Mouse (Mus musculus) bone marrow, adult 2 months (tissue): ENCODE results near the gene Rubcnl. TPM values are rescaled to one million over a fixed set of nuclear protein-coding genes. Genes with fewer than 3 reads are reported as not detected.

Experiments
- H3K27ac ChIP-seq: fragments of 200-500 bp; 2 replicates; pipeline ENCODE4 v1.5.1; 2012; ENCODE audit warnings: low read depth, mild to moderate bottlenecking, control low read depth, inconsistent platforms, low read length; ENCODE audit not compliant: control insufficient read depth, poor library complexity, insufficient read depth
- H3K4me1 ChIP-seq: fragments of 200-500 bp; 2 replicates; pipeline ENCODE4 v1.6.1; 2011; ENCODE audit warnings: low read length; ENCODE audit not compliant: control insufficient read depth, insufficient read depth
- H3K4me3 ChIP-seq: fragments of 200-500 bp; replicated peaks from 2 replicates; pipeline ENCODE3; 2011; ENCODE audit warnings: mild to moderate bottlenecking, low read depth, low read length, control low read depth; ENCODE audit not compliant: control insufficient read depth
- CTCF ChIP-seq: fragments of 200-500 bp; IDR thresholded peaks from 2 replicates; pipeline ENCODE4 v1.5.1; 2011; ENCODE audit warnings: low read length, control low read depth; ENCODE audit not compliant: control insufficient read depth, insufficient read depth
- POLR2A ChIP-seq: fragments of 200-500 bp; IDR thresholded peaks from 2 replicates; pipeline ENCODE4 v1.6.1; 2011; ENCODE audit warnings: low read depth, mild to moderate bottlenecking, control low read depth, low read length, borderline replicate concordance; ENCODE audit not compliant: control insufficient read depth
- WGBS: fragments of 180-500 bp; shearing (Covaris S2); methylation state at CpG from one replicate; pipeline ENCODE4 v1.1.7; 2018; 5-methylcytosine and 5-hydroxymethylcytosine counted together
- polyA plus RNA-seq: library from polyadenylated mRNA; stranded (reverse); fragments of >200 nt; gene quantifications from 2 replicates; pipeline ENCODE4 v1.2.4, GENCODE M21; 2011; ENCODE audit warnings: low replicate concordance; ENCODE audit not compliant: missing spikeins, insufficient read depth, insufficient read length

The Rubcnl gene
- polyA plus RNA-seq, 1 experiment = 14.0 TPM

GRCm38 (mm10) chr14:75069356-75069979 is 53.6 kb downstream of the Rubcnl start:
- peak overlapping the region; percentile 92 for H3K27ac ChIP-seq
- peak overlapping the region; percentile 37 for H3K4me3 ChIP-seq
- 3% methylated on average over 7 of the region's 7 CpGs for WGBS

DNA sequence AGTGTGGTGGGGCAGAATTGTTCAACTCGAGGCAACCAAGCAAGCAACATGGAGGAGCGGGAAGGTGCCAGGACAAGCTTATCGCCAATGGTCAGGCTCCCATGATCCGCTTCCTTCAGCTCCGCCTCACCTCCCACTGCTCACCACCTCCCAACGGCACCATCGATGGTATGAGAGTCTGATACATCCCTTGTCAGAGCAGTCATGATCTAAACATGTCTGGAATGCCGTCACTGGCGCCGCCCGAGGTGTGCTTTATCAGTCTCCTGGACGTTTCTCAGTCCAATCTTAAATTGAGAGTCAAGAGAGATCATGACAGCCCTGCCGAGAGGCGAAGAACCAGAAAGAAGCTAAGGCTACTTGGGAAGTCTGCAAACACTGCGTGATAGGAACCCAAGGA is 55.3 kb downstream of the Rubcnl start:
- Histone ChIP-seq H3K4me3 (no peak overlapping the region), H3K4me1 (peaks cover 2% of the 10 kb centered on the region; the same call in 1 of the 2 replicates), H3K27ac (no peak overlapping the region)
- no peak for TF ChIP-seq CTCF
- no peak for TF ChIP-seq POLR2A
- WGBS = 83% methylated on average over 15 of the region's 15 CpGs

More at GRCm38 (mm10) chr14:75069356-75069979, 53.6 kb downstream of the Rubcnl start:
- peaks cover 4% of the 10 kb centered on the region; the same call in 1 of the 2 replicates for H3K4me1 ChIP-seq
- no peak for TF ChIP-seq CTCF
- no peak for TF ChIP-seq POLR2A

DNA sequence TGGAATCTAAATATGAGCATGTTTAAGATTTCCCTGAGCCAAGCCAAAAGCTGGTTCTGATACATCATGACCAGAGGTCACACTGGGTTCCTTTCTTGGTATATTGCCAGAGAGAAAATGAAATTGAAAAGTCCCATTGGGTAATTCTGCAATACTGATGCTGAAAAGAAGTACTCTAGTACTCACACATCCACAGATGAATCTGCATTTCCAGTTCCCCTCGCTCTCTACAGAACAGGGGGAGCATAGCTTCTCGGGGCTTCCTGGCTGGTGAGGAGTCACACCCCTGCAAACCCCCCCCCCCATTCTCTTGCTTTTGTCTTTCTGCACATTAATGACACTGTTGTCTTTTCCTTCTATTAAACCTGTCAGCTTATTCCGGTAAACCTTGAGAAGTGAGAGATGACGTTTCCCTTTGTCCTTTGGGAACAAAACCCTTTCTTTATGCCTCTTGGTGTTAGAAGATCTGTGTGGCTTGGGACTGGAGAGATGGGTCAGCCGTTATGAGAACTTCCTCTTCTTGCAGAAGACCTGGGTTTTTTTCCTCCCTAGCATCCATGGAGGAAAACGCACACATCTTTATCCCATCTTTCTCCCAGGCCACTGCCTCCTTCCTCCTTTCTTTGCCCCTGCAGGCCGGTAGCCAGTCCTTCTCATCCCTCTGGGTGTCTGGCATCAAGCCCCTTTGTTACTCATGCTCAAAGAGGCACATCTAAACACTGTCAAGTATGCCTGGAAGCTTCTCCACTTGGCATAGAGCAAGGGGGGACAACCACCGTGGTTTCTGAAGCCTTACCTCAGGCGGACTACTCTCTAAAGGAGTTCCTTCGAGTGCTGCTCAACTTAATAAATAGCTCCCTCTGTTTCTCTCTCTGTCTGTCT is 59.7 kb downstream of the Rubcnl start:
- WGBS = 18% methylated on average over 10 of the region's 10 CpGs
- Histone ChIP-seq H3K4me1 (peaks cover 2% of the 10 kb centered on the region; the same call in 1 of the 2 replicates), H3K4me3 (no peak overlapping the region), H3K27ac (no peak overlapping the region)
- TF ChIP-seq CTCF = no peak
- no peak for TF ChIP-seq POLR2A

- WGBS = 56% methylated on average over 6 of the region's 6 CpGs
- Histone ChIP-seq H3K27ac (no peak overlapping the region), H3K4me3 (no peak overlapping the region), H3K4me1 (peaks cover 2% of the 10 kb centered on the region; the same call in 1 of the 2 replicates)
- no peak for TF ChIP-seq CTCF
- no peak for TF ChIP-seq POLR2A
Measured at GRCm38 (mm10) chr14:75077946-75078345, 62.1 kb downstream of the Rubcnl start.

Other genes starting within 250 kb of the Rubcnl start
- gene Lrch1, start 68.2 kb upstream of the Rubcnl start, polyA plus RNA-seq = 7.9 and 9.2 TPM in 2 replicates
- gene Lrrc63, start 114.9 kb downstream of the Rubcnl start, polyA plus RNA-seq = not detected in 2 replicates
- gene Lcp1, start 115.1 kb downstream of the Rubcnl start, polyA plus RNA-seq = 67.5 and 169 TPM in 2 replicates
- 1.8 TPM in 1 of 2 replicates, not detected in the other for gene Cpb2, start 226.3 kb downstream of the Rubcnl start, polyA plus RNA-seq